Mouse (Mus musculus) hindbrain, postnatal 0 days (tissue): ENCODE results near the gene Sema4f. TPM values are rescaled to one million over a fixed set of nuclear protein-coding genes. Genes with fewer than 3 reads are reported as not detected.

Source experiments
- ATAC-seq: fragments of 200-750 bp; cut with Nextera tagmentation; 2 replicates; pipeline ENCODE4 v1.8.0; 2017; ENCODE audit warnings: mild to moderate bottlenecking, moderate TSS enrichment, moderate library complexity
- DNase-seq: peaks from one replicate; pipeline ENCODE4 v3.0.0-alpha.2; 2015; ENCODE audit warnings: low spot score
- H3K27ac ChIP-seq: fragments of 300-500 bp; sonication (generic); 2 replicates; pipeline ENCODE4 v1.5.1; 2014; ENCODE audit warnings: mild to moderate bottlenecking
- H3K27me3 ChIP-seq: fragments of 300-500 bp; sonication (generic); 2 replicates; pipeline ENCODE4 v1.6.1; 2014; ENCODE audit warnings: low read length, mixed read lengths; ENCODE audit not compliant: insufficient read depth
- H3K36me3 ChIP-seq: fragments of 300-500 bp; sonication (generic); 2 replicates; pipeline ENCODE4 v1.6.1; 2014; ENCODE audit warnings: low read length, mixed read lengths; ENCODE audit not compliant: insufficient read depth
- H3K4me1 ChIP-seq: fragments of 300-500 bp; sonication (generic); 2 replicates; pipeline ENCODE4 v1.6.1; 2014; ENCODE audit warnings: antibody characterized with exemption, low read length, mixed read lengths; ENCODE audit not compliant: insufficient read depth
- H3K4me2 ChIP-seq: fragments of 300-500 bp; sonication (generic); 2 replicates; pipeline ENCODE4 v1.6.1; 2014; ENCODE audit warnings: low read depth, mild to moderate bottlenecking, low read length, moderate library complexity, mixed read lengths
- H3K4me3 ChIP-seq: fragments of 300-500 bp; sonication (generic); 2 replicates; pipeline ENCODE4 v1.5.1; 2014; ENCODE audit warnings: low read length
- H3K9ac ChIP-seq: fragments of 300-500 bp; sonication (generic); replicated peaks from 2 replicates; pipeline ENCODE4 v1.6.1; 2014; ENCODE audit warnings: mild to moderate bottlenecking, low read length, moderate library complexity, mixed read lengths
- H3K9me3 ChIP-seq: fragments of 300-500 bp; sonication (generic); 2 replicates; pipeline ENCODE4 v1.6.1; 2016; ENCODE audit warnings: low read length, mixed read lengths
- CTCF ChIP-seq: IDR thresholded peaks from 2 replicates; pipeline ENCODE4 v1.5.1; 2016; ENCODE audit warnings: antibody characterized with exemption, control low read depth, low read depth
- WGBS: fragments of 180-500 bp; shearing (Covaris S2); extraction: QIAGEN DNeasy Blood & Tissue Kit; methylation state at CpG from one replicate; pipeline ENCODE4 v1.1.7; 2014; 5-methylcytosine and 5-hydroxymethylcytosine counted together
- polyA plus RNA-seq: library from polyadenylated mRNA; unstranded; fragments of >200 nt; fragmentation: Nextera tagmentation; extraction: Ambion mirVana; gene quantifications from 2 replicates; pipeline ENCODE4 v1.2.1, GENCODE M21; 2015
- total RNA-seq: library from RNA; depleted of rRNA; stranded (reverse); fragments of >200 nt; gene quantifications from 2 replicates; pipeline ENCODE4 v1.2.3, GENCODE M21; 2014

The Sema4f gene
- total and polyA plus RNA-seq, 2 experiments from 2014 or later: 19.4 to 21.6 TPM

DNA sequence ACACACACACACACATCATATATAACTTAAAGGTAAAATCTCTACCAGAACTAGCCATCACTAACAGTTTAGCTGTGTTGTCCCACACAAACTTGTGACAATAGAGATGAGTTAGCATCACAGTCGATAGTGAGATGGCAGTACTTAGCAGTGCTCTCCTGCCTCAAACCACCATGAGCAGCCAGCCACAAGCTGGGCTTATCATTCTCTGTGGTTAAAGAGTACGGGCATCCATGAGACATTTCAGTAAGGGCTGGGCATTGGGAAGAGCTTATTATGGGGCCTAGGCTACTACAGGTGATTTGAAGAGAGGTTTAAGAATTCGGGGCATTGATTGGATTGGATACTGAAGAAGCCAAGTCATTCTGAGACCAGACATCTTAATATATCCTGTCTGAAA is 32.6 kb downstream of the Sema4f start:
- no peak overlapping the region for H3K9ac ChIP-seq
- ATAC-seq: no peak
- H3K4me2 ChIP-seq: no peak overlapping the region
- DNase-seq: no peak
- no peaks in the 10 kb centered on the region for H3K36me3 ChIP-seq
- no peaks in the 10 kb centered on the region for H3K27me3 ChIP-seq
- H3K4me3 ChIP-seq: no peak overlapping the region
- 87% methylated on average over 3 of the region's 3 CpGs for WGBS
- H3K27ac ChIP-seq: no peak overlapping the region
- H3K4me1 ChIP-seq: no peaks in the 10 kb centered on the region
- TF ChIP-seq CTCF: no peak
- H3K9me3 ChIP-seq: no peaks in the 10 kb centered on the region

DNA sequence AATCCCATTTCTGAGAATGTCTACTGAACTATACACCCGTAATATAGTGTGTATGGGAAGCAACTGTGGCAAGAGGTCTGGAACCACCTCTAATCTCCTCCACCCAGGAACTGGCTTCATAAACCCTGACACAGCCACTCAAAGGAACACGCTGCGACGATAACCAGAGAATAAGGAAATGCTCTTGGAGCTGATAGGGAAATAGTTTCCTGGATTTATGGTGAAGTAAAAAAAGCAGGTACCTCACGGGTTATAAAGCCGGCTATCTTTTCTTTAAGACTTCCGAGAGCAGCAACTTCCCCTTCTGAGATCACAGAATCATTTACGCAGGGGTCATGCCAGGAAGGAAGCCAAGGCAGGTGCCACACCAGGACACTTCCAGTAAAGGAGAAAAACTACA is 37.0 kb downstream of the Sema4f start:
- Histone ChIP-seq H3K27ac (no peak overlapping the region), H3K9me3 (no peaks in the 10 kb centered on the region), H3K27me3 (no peaks in the 10 kb centered on the region), H3K4me3 (no peak overlapping the region), H3K4me2 (no peak overlapping the region), H3K4me1 (no peaks in the 10 kb centered on the region), H3K9ac (no peak overlapping the region), H3K36me3 (no peaks in the 10 kb centered on the region)
- WGBS: 79% methylated on average over 8 of the region's 8 CpGs
- no peak for DNase-seq
- no peak for TF ChIP-seq CTCF
- no peak for ATAC-seq

DNA sequence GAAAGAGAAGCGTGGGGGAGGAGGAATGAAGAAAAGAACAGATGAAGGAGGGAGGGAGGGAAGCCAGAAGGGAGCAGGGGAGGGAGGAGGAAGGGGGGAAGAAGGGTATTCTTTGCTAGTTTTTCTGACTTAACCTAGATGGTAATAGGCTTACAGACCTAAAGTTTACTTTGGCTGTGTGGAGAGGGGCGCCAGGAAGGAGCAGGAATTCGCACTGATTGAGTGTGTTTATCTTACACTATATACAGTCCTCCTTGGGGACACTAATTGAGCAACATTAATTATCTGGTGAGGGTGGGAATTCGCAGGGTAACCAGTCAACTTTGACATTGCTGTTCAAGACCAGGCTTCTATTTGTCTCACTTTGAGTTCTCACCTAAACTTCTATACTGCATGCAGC is 40.8 kb downstream of the Sema4f start:
- Histone ChIP-seq H3K4me1 (no peaks in the 10 kb centered on the region), H3K9me3 (no peaks in the 10 kb centered on the region), H3K36me3 (no peaks in the 10 kb centered on the region), H3K9ac (no peak overlapping the region), H3K27ac (no peak overlapping the region), H3K4me2 (no peak overlapping the region), H3K27me3 (no peaks in the 10 kb centered on the region), H3K4me3 (no peak overlapping the region)
- TF ChIP-seq CTCF: no peak
- ATAC-seq (no peak), DNase-seq (no peak)
- 60% methylated on average over 4 of the region's 4 CpGs for WGBS

DNA sequence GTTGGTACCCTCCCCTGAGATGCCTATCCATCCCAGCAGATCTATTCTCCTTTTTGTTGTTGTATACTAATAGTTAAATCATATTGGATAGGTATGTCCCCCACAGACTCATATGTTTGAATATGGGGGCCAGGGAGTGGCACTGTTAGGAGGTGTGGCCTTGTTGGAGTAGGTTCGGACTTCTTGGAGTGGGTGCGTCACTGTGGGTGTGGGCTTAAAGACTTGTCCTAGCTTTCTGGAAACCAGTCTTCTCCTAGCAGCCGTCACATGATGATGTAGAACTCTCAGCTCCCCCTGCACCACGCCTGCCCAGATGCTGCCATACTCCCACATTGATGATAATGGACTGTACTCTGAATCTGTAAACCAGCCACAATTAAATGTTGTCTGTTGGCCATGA is 41.3 kb downstream of the Sema4f start:
- no peaks in the 10 kb centered on the region for H3K36me3 ChIP-seq
- no peaks in the 10 kb centered on the region for H3K4me1 ChIP-seq
- H3K9ac ChIP-seq: no peak overlapping the region
- no peaks in the 10 kb centered on the region for H3K9me3 ChIP-seq
- H3K27ac ChIP-seq: no peak overlapping the region
- ATAC-seq (no peak), DNase-seq (no peak)
- H3K4me2 ChIP-seq: no peak overlapping the region
- H3K4me3 ChIP-seq: no peak overlapping the region
- no peaks in the 10 kb centered on the region for H3K27me3 ChIP-seq
- no peak for TF ChIP-seq CTCF
- WGBS: 85% methylated on average over 4 of the region's 4 CpGs

DNA sequence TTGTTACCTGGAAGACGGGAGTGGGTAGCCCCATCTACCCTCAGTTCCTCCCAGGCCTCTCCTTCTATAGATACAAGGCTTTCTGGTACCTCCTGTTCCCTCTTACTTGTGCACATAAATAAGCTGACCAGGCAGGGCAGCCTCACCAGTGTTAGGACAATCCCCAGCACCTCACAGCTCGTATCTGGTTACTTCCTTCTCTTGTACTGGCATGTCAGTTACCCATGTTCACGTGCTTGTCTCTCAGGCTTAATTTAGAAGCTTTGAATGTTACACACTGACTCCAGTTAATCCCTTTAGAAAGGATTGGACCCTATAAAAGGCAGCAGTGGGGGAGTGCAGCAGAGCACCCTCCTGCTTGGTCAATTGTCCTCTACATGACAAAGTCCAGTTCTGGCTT is 42.3 kb downstream of the Sema4f start:
- Histone ChIP-seq H3K9me3 (no peaks in the 10 kb centered on the region), H3K36me3 (no peaks in the 10 kb centered on the region), H3K27me3 (no peaks in the 10 kb centered on the region), H3K4me3 (no peak overlapping the region), H3K4me2 (no peak overlapping the region), H3K27ac (no peak overlapping the region), H3K4me1 (no peaks in the 10 kb centered on the region), H3K9ac (no peak overlapping the region)
- TF ChIP-seq CTCF: no peak
- DNase-seq (no peak), ATAC-seq (no peak)
- WGBS: 69% methylated on average over 3 of the region's 3 CpGs

DNA sequence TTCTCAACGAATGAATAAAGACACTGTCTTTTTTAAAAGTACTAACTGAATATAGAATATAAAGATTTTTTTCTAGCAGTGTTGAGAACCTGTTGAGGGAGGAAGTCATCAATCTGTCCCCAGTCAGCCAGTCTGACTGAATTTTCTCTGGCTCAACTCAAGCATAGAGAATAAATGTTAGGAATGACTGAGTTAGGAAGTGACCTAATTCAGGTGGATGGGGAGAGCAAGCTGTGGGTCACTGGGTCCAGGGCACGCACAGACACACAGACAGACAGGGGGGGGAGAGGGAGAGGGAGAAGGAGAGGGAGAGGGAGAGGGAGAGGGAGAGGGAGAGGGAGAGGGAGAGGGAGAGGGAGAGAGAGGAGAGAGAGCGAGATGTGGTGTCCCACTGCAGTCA is 46.2 kb downstream of the Sema4f start:
- 67% methylated on average over 3 of the region's 3 CpGs for WGBS

DNA sequence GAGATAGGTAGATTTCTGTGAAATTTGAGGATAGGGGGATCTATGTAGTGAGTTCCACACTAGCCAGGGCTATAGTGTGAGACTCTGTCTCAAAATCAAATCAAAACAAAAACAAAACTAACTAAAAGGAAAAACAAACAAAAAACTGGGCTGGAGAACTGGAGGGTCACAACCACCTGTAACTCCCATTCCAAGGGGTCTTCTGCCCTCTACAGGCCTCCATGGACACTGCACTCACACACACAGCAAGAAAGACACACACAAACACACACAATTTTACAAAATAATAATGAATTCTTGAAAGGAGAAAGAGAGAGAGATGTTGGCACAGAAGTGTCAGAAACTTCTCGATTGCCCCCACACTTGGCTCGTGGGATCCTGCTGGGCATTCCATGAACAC is 47.0 kb downstream of the Sema4f start:
- WGBS: 79% methylated on average over 2 of the region's 2 CpGs
- H3K27me3 ChIP-seq: no peaks in the 10 kb centered on the region
- no peak overlapping the region for H3K4me3 ChIP-seq
- ATAC-seq: no peak
- no peaks in the 10 kb centered on the region for H3K9me3 ChIP-seq
- no peak for DNase-seq
- no peak overlapping the region for H3K9ac ChIP-seq
- H3K4me1 ChIP-seq: no peaks in the 10 kb centered on the region
- no peak overlapping the region for H3K27ac ChIP-seq
- peak; percentile 25; the same call in 1 of the 2 replicates for TF ChIP-seq CTCF
- no peaks in the 10 kb centered on the region for H3K36me3 ChIP-seq
- H3K4me2 ChIP-seq: no peak overlapping the region

More for the DNA sequence above, 46.2 kb downstream of the Sema4f start:
- no peaks in the 10 kb centered on the region for H3K4me1 ChIP-seq
- no peaks in the 10 kb centered on the region for H3K27me3 ChIP-seq
- no peak overlapping the region for H3K4me3 ChIP-seq
- H3K27ac ChIP-seq: no peak overlapping the region
- no peaks in the 10 kb centered on the region for H3K9me3 ChIP-seq
- DNase-seq (no peak), ATAC-seq (no peak)
- TF ChIP-seq CTCF: no peak
- H3K4me2 ChIP-seq: no peak overlapping the region
- H3K36me3 ChIP-seq: no peaks in the 10 kb centered on the region
- H3K9ac ChIP-seq: no peak overlapping the region

DNA sequence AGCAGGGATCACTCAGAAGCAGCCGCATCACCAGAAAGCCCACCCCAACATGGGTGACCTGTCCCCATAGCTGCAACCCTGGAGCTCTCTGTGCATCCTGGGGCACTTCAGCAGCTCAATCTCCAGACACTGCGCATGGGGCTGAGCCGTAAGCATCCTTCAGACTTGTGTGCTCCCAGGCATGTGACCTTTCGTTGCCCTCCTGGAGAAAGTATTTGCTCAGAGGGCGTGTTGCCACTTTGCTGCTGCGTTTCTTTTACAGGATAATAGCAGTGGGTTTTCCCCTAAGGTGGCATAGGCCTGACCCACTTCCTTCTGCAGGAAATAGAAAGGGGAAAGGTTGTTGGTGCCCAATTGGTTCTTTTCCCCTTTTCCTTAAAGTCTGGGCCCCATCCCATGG is 48.1 kb downstream of the Sema4f start:
- no peak overlapping the region for H3K9ac ChIP-seq
- no peak for TF ChIP-seq CTCF
- WGBS: 67% methylated on average over 6 of the region's 6 CpGs
- H3K36me3 ChIP-seq: no peaks in the 10 kb centered on the region
- no peaks in the 10 kb centered on the region for H3K27me3 ChIP-seq
- no peaks in the 10 kb centered on the region for H3K4me1 ChIP-seq
- ATAC-seq: no peak
- H3K9me3 ChIP-seq: no peaks in the 10 kb centered on the region
- H3K4me2 ChIP-seq: no peak overlapping the region
- no peak overlapping the region for H3K4me3 ChIP-seq
- no peak for DNase-seq
- H3K27ac ChIP-seq: no peak overlapping the region
